Mouse (Mus musculus) limb, embryonic 12.5 days (tissue): ENCODE measurements around the gene Psmb1. TPM values are rescaled to one million over a fixed set of nuclear protein-coding genes. Genes with fewer than 3 reads are reported as not detected.

Experiments used
- ATAC-seq: fragments of 200-750 bp; cut with Nextera tagmentation; 2 replicates; pipeline ENCODE4 v1.8.0; 2017; ENCODE audit warnings: low read depth, moderate TSS enrichment; ENCODE audit not compliant: insufficient number of reproducible peaks, insufficient read depth, low FRiP score, low TSS enrichment
- H3K27ac ChIP-seq: fragments of 300-500 bp; sonication (generic); 2 replicates; pipeline ENCODE4 v1.5.1; 2016; ENCODE audit warnings: mild to moderate bottlenecking, moderate library complexity
- H3K27me3 ChIP-seq: fragments of 300-500 bp; sonication (generic); 2 replicates; pipeline ENCODE4 v1.6.1; 2016; ENCODE audit warnings: mild to moderate bottlenecking, moderate library complexity
- H3K36me3 ChIP-seq: fragments of 300-500 bp; sonication (generic); 2 replicates; pipeline ENCODE4 v1.6.1; 2016; ENCODE audit warnings: mild to moderate bottlenecking, moderate library complexity
- H3K4me1 ChIP-seq: fragments of 300-500 bp; sonication (generic); replicated peaks from 2 replicates; pipeline ENCODE4 v1.6.1; 2016
- H3K4me2 ChIP-seq: fragments of 300-500 bp; sonication (generic); 2 replicates; pipeline ENCODE4 v1.6.1; 2016; ENCODE audit warnings: mild to moderate bottlenecking, moderate library complexity
- H3K4me3 ChIP-seq: fragments of 300-500 bp; sonication (generic); replicated peaks from 2 replicates; pipeline ENCODE4 v1.5.1; 2016; ENCODE audit warnings: mild to moderate bottlenecking
- H3K9ac ChIP-seq: fragments of 300-500 bp; sonication (generic); replicated peaks from 2 replicates; pipeline ENCODE4 v1.6.1; 2016; ENCODE audit warnings: mild to moderate bottlenecking, moderate library complexity
- H3K9me3 ChIP-seq: fragments of 300-500 bp; sonication (generic); 2 replicates; pipeline ENCODE4 v1.6.1; 2016; ENCODE audit warnings: mild to moderate bottlenecking, moderate library complexity
- WGBS: fragments of 180-500 bp; shearing (Covaris S2); methylation state at CpG from one replicate; pipeline ENCODE4 v1.1.7; 2016; 5-methylcytosine and 5-hydroxymethylcytosine counted together
- polyA plus RNA-seq: library from polyadenylated mRNA; unstranded; fragments of >200 nt; fragmentation: Nextera tagmentation; extraction: Ambion mirVana; gene quantifications from 2 replicates; pipeline ENCODE4 v1.2.1, GENCODE M21; 2016

Gene Psmb1
- polyA plus RNA-seq, 1 experiment from 2014 or later = 265 TPM

DNA sequence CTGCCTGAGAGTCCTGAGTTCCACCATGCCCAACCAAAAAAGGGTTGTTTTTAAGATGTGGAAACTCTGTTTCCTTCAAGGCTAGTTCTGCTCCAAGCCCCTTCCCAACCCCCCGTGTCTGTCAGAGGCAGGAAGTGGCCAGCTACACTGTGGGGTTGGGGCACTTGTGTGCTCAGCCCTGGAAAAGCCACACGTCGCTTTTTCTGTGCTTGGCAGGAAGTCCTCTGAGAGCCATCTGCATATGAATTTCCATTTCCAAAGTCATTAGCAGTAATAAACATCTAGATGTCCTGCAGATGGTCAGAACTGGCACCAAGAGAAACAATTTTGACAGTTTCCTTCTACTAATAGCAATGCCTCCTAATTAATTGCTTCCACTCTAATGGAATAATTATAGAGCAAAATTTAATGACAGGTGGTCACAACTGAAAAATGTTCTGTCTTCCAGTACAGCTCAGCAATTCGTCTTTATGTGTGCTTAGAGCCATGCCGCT is 68.5 kb downstream of the Psmb1 start:
- no peak overlapping the region for H3K27ac ChIP-seq
- H3K4me3 ChIP-seq = no peak overlapping the region
- no peak overlapping the region for H3K9ac ChIP-seq
- no peak for ATAC-seq
- no peaks in the 10 kb centered on the region for H3K27me3 ChIP-seq
- WGBS = 59% methylated on average over 5 of the region's 5 CpGs
- H3K9me3 ChIP-seq = no peaks in the 10 kb centered on the region
- no peak overlapping the region for H3K4me2 ChIP-seq
- no peaks in the 10 kb centered on the region for H3K4me1 ChIP-seq
- peaks cover 70% of the 10 kb centered on the region for H3K36me3 ChIP-seq

DNA sequence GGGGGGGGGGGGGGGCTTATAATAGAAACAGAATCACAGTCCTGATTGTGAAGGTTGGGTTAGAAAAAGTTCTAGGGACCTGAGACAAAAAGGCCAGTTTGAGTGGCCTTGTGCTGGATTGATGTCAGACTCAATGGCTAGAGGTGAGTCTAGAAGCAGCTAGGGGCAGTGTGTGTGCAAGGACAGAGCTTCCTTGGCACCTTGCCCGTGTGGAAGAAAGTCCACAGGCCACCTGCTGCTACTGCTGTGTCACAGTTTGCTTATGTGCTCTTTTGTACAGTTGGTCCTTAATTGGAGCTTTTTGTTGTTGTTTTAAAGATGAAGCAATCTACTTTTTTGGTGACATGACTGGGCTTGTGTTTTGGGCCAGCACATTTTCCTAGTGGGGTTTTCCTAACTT is 69.6 kb downstream of the Psmb1 start:
- Histone ChIP-seq H3K9me3 (no peaks in the 10 kb centered on the region), H3K27me3 (no peaks in the 10 kb centered on the region), H3K9ac (no peak overlapping the region), H3K27ac (no peak overlapping the region), H3K4me2 (no peak overlapping the region), H3K36me3 (peaks cover 81% of the 10 kb centered on the region), H3K4me1 (no peaks in the 10 kb centered on the region), H3K4me3 (no peak overlapping the region)
- WGBS = 52% methylated on average over 1 of the region's 1 CpGs
- ATAC-seq = no peak

DNA sequence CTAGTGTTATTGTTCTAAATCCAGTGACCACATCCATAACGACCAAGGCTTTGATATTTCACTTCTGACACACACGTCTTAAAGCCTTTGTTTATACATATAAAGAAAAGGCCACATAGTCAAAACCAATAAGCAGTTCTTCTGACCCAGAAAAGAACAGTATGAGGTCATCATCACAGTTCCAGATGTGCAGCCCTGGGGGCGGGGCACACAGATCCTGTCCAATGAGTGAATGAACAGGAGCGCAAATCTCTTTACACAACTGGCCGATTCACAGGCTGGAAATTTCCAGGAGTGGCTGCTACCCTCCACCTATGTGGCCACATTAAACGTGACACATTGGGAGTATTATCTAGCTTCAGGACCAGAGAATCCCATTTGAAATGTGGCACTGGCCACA is 70.1 kb downstream of the Psmb1 start:
- Histone ChIP-seq H3K4me1 (no peaks in the 10 kb centered on the region), H3K4me3 (no peak overlapping the region), H3K9ac (no peak overlapping the region), H3K27ac (no peak overlapping the region), H3K27me3 (no peaks in the 10 kb centered on the region), H3K36me3 (peaks cover 85% of the 10 kb centered on the region), H3K9me3 (no peaks in the 10 kb centered on the region), H3K4me2 (no peak overlapping the region)
- WGBS = 78% methylated on average over 6 of the region's 6 CpGs
- ATAC-seq = no peak

DNA sequence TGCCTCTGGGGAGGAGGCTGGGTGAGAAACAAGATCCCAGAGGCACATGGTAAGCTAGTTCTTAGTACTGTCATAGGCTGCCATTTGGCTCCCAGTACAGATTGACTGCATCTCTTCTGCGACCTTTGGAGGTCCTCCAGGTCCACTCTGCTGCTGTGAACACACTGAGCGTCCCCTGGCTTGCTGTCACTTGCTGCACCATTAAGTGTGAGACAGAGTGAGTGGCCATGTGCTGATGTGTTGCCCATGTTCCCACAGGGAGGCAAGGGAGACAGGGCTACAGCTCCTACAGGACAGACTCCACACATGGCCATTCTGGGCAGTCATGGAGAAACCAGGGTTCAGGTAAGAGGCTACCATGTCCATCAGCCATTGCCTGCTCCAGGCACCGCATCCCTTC is 73.6 kb downstream of the Psmb1 start:
- WGBS = 74% methylated on average over 3 of the region's 3 CpGs
- no peaks in the 10 kb centered on the region for H3K4me1 ChIP-seq
- no peaks in the 10 kb centered on the region for H3K9me3 ChIP-seq
- H3K4me2 ChIP-seq = no peak overlapping the region
- peaks cover 93% of the 10 kb centered on the region for H3K36me3 ChIP-seq
- H3K27ac ChIP-seq = no peak overlapping the region
- no peak overlapping the region for H3K4me3 ChIP-seq
- H3K27me3 ChIP-seq = no peaks in the 10 kb centered on the region
- ATAC-seq = no peak
- no peak overlapping the region for H3K9ac ChIP-seq

Other genes with a start within 250 kb of the Psmb1 start
- 6.7 and 7.1 TPM in 2 replicates for gene Dll1, start 122.9 kb downstream of the Psmb1 start, polyA plus RNA-seq
- gene Fam120b, start 103.5 kb downstream of the Psmb1 start, polyA plus RNA-seq = 33.2 and 35.2 TPM in 2 replicates
- 45.8 and 53.3 TPM in 2 replicates for gene Tbp, start 137 bp upstream of the Psmb1 start, polyA plus RNA-seq
- gene Pdcd2, start 27.6 kb upstream of the Psmb1 start, polyA plus RNA-seq = 54.8 and 59.6 TPM in 2 replicates
- gene Prdm9, start 64.6 kb upstream of the Psmb1 start, polyA plus RNA-seq = 1.4 TPM in 2 replicates
- 48.6 and 51.1 TPM in 2 replicates for gene Chd1, start 205.2 kb upstream of the Psmb1 start, polyA plus RNA-seq